Mouse (Mus musculus): ENCODE results near the gene Socs7. TPM values are rescaled to one million over a fixed set of nuclear protein-coding genes. Genes with fewer than 3 reads are reported as not detected.

Gene Socs7
- total RNA-seq, 1 experiment from 2014 or later: 18.8 TPM

DNA sequence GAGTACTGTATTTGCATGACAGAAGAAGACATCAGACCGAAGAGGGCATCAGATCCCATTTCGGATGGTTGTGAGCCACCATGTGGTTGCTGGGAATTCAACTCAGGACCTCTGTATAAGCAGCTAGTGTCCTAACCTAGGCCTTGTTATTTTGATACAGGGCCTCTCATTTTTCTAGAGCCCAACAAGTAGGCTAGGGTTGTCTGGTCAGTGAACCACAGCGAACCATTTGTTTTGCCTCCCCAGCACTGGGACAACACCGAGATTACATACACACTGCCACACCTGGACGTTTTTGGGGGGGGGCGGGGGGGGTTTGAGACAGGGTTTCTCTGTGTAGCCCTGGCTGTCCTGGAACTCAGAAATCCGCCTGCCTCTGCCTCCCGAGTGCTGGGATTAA lies 71.8 kb downstream of the Socs7 start:
- no peak for ATAC-seq (replicated peaks; ENCODE audit: insufficient number of reproducible peaks, low FRiP score, low TSS enrichment, poor library complexity, severe bottlenecking)

DNA sequence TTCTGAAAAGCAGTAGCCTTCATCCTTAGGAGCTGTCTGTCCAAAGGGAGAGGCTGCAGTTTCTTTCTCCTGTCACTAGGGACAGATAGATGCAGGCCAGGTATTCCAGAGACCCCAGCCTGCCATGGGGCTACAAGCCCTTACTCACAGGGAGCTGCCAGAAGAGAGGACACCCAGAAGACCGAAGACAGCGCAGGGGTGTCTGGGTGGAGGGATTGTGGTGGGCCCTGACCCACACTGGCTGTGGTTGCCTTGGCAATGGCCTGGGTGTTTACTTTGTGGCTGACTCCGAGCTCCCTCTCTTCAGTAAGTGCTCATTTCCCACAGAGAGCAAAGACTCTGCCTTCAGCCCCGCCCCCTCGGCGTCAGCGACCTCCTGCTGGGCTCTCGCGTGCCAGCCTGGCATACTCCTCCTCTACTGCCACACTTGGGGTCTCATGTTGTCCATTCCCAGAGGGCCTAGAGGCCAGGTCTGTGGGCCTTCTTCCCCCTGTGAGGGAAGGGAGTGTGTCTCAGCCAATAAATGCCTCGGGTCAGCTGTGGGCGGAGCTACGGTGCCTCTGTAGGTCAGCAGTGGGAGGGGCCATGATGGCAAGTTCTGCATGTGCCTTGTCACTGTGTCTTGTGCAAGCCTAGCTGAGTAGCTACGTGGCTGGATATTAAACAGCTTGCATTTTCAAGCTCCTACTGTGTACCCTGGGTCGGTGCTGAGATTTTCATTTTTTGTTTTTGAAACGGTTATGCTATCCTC lies 72.5 kb downstream of the Socs7 start:
- peak; percentile 87 for ATAC-seq (replicated peaks; ENCODE audit: insufficient number of reproducible peaks, low FRiP score, low TSS enrichment, poor library complexity, severe bottlenecking)

DNA sequence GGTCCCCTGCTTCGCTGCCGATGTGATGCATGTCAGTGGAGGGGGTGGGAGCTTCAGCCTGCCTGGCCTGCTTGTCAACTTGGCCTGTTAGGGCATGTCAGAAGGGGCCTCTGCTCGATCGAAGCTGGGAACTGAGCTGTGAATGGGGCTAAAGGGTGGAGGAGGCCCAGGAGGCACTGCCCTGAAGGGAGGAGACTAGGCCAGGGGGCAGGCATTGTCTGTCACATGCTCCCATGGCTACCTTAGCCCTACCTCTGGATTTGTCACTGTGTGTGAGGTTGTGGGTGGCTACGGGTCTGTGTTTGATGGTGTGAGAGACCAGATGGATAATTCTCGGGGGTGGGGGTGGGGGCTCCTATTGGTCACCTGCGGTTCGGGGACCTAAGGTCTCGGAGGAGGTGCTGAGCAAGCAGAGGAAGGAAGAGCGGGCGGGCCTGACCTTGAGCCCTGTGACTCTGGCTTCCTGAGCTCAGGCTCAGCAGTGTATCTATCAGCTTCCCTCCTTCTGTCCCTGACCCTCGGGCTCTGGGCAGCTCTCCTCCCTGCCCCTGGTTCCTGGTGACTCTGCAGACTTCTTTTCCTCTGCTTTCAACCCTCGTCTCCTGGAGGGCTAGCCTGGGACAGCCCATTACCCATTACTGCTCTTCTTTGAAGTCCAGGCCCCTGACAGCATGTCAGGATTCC lies 73.6 kb downstream of the Socs7 start:
- ATAC-seq (replicated peaks; ENCODE audit: insufficient number of reproducible peaks, low FRiP score, low TSS enrichment, poor library complexity, severe bottlenecking): peak; percentile 74

DNA sequence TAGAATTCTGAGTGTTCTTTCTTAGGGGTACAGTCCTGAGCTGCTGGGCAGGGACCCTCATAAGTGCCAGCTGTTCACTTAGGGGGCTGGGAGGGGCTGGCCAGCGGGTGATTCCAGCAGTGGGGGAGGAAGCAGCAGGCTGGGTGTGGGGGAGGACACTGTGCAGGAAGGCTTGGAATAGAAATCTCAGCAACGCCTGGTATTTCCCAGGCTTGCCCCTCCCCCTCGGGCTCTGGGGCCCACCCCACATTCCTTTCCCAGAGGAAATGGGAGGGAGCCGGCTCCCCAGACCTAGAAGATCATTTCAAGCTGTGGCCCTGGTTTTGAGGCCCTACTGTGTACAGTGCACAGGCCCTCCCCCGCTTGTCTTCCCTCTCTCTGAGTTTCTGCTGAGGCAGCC lies 75.4 kb downstream of the Socs7 start:
- ATAC-seq (replicated peaks; ENCODE audit: insufficient number of reproducible peaks, low FRiP score, low TSS enrichment, poor library complexity, severe bottlenecking): no peak

DNA sequence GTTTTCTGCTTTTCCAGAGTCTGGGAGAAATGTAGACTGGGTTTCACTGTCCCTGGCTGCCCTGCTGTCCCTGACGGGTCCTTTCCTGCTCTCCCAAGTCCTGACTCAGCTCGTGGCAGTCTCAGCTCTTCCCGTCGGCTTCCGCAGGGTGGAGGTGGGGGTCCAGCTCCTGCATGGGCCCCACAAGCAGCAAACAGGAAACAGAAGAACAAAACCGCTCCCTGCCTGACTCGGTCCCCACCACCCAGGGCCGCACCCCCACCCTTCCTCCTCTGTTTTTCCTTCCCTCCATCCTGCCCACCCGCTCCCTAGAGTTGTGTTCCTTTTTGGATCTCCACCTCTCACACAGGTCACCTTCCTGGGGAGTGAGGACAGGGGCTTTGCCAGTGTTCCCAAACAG lies 76.5 kb downstream of the Socs7 start:
- no peak for ATAC-seq (replicated peaks; ENCODE audit: insufficient number of reproducible peaks, low FRiP score, low TSS enrichment, poor library complexity, severe bottlenecking)

DNA sequence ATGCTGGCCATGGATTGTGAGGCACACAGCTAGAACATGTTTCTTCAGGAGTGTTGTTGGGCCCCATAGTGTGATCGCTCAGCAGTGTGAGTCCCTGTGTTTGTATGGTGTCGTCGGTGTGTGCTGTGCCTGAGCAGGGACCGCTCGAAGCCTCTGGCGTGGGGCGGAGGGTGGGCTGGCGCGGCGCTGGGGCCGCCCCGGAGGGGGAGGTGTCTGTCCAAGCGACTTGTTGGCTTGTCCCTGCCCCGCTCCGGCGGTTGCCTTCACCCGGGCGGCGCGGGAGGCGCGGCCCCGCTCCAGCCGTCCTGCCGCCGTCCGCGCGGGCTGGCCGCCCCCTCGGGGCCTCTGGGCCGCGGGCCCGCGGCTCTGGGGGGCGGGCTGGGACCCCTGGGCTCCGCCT lies 77.6 kb downstream of the Socs7 start:
- ATAC-seq (replicated peaks; ENCODE audit: insufficient number of reproducible peaks, low FRiP score, low TSS enrichment, poor library complexity, severe bottlenecking): no peak

DNA sequence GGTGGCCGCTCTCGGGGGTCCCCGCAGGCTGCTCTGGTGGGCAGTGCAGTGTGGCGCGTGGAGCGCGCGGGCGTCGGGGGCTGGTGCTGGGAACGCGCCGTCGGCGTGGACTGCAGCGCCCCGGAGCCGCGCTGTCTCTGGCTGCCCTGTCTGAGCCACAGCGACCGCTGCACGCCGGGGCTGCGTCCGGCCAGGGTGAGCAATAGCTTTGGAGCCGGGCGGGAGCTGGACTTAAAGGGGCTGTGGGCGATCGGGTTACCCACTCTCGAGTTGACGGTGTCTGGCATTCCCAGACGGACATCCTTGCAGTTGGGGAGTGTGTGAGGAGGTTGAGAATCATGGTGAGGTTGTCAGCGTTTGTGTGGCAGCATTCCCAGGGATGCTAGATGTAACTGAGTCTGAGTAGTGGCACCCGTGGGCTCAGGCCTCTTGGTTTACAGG lies 78.1 kb downstream of the Socs7 start:
- ATAC-seq (replicated peaks; ENCODE audit: insufficient number of reproducible peaks, low FRiP score, low TSS enrichment, poor library complexity, severe bottlenecking): no peak

DNA sequence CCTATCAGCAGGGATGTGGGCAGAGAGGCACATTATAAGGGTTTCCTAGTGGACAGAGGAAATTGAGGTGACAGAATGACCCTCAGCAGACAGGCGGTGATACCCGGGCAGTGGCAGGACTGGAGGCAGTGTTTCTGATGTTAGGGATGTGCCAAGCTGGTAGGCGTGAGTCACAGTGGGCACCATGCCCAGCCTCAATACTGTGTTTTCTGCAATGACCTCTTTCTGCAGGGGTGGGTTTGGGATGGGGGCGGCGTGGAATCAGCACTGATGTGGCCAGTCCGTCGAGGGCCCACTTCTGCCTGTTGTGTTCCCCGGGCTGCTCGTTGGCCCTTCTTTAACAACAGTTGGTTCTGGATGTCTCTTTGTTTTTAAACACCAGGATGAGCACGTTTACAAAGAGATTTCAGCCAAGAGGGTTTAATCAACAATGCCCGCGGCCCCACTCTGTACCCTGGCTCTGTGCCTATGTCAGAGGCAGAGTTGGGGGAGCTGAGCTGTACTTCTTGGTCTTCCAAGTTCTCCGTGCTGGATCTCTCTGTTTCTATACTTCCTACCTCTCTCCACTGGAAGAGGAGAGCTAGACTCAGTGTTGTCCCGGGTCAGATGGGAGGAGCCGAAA lies 78.8 kb downstream of the Socs7 start:
- no peak for ATAC-seq (replicated peaks; ENCODE audit: insufficient number of reproducible peaks, low FRiP score, low TSS enrichment, poor library complexity, severe bottlenecking)

DNA sequence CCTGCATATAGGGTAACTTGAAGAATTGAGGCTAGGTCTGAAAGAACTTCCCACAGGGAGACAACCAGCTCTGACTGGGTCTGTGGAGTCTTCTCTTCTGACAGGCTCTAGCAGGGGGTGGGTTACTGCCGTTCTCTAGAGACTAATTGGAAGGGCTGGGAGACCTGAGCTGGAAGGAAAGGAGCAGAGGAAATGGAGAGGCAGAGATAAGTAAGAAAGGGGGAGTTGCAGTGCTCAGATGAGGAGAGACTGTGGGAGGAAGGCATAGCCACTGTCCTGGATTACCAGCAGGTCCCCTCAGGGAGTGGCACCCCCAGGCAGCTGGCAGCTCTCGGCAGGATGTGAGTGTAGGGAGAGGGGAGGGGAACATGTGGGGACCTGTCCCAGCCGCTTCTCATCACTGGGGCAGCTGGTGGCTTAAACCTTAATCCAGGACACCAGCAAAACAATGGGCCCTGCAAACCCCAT lies 79.3 kb downstream of the Socs7 start:
- no peak for ATAC-seq (replicated peaks; ENCODE audit: insufficient number of reproducible peaks, low FRiP score, low TSS enrichment, poor library complexity, severe bottlenecking)

DNA sequence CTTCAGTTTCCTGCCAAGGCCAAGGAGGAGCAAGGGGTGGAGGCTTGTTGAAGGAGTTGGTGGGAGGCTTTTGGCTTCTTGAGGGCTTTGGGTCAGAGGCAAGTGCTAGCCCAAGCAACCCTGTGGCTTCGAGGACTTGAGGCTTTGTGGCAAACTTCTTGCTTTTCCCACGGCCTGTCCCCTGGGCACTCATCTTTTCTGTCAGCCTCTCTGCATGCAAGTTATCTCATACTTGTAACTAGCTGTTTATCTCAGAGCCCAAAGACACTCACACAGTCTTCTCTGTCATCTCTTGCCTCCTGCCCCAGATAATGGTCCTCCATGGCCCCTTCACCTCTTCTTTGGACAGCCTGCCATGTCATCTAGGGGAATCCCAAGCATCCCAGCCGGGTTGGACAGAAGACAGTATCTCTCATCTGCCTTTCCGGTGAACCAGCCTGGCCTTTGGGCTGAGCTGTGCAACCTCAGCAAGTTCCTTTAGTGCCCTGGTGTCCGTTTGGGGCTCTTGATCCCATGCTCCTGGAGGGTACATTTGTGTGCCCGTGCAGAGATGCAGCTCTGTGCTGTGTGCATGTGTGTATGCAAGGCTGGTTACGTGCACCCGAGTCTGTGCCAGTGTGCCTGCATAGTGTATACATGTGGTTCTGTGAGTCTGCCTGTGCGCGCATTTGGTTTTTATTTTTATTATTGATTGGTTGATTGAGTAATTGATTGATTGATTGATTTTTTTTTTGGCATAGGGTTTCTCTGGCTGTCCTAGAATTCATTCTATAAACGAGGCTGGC lies 80.7 kb downstream of the Socs7 start:
- no peak for ATAC-seq (replicated peaks; ENCODE audit: insufficient number of reproducible peaks, low FRiP score, low TSS enrichment, poor library complexity, severe bottlenecking)

DNA sequence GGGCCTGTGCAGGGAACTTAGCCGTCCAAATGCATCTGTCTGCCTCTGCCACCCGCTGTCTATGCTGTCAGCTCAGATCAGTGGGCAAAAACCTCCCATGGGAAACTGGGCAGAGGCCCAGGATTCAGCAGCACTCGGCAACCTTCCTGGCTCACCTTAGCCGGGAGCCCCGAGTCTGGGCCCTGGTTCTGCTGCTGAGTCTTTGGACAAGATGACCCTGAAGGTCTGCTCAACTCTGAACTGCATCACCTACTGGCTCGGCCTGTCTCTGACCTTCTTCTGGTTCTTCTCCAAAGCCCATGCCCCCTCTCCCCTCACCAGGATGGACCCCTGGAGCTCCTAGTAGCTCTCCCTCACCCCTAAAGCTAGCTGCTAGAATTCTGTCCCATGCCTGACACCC lies 83.2 kb downstream of the Socs7 start:
- ATAC-seq (replicated peaks; ENCODE audit: insufficient number of reproducible peaks, low FRiP score, low TSS enrichment, poor library complexity, severe bottlenecking): no peak

DNA sequence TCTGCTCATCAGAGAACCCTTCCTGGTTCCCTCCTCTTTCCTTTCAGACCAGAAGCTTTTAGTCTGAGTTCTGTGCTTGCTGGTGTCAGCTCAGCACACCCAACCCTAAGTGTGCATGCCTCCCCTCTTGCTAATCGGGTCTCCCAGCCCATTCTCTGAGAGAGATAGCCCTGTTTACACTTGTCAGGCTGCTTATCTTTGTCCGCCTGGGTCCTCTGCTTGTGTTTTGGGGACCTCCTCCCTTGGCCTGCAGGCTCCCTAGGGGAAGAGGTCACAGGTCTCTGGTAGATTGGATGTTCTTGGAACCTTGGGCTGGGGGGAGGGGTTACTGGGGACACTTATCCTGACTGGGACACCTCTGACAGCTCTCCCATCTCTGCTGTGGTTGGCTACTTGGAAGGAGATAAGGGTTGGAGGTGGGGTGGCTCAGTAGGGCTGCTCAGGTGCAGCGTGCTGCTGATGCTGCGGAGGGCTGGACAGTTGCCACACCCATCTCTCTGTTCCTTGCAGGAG lies 83.7 kb downstream of the Socs7 start:
- ATAC-seq (replicated peaks; ENCODE audit: insufficient number of reproducible peaks, low FRiP score, low TSS enrichment, poor library complexity, severe bottlenecking): no peak

DNA sequence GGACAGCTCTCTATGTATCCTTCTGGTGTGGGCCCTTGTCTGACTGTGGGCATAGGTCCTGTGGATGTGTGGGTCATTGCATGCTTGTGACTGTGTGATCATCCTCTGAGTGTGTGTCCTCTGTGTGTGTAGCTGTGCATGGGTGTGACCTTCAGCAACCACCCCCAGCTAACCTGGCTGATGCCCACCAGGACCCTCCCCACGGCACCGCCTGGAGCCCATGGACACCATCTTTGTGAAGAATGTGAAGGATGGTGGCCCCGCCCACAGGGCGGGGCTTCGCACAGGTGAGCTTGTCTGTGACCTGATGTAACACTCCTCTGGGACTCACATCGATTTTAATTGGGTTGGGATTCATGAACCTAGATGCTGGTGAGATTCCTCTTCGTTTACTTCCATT lies 85.6 kb downstream of the Socs7 start:
- no peak for ATAC-seq (replicated peaks; ENCODE audit: insufficient number of reproducible peaks, low FRiP score, low TSS enrichment, poor library complexity, severe bottlenecking)

Other genes starting within 250 kb of the Socs7 start
- 25.3 to 119 TPM (median 30.9 TPM) in 3 replicates for gene Tbx21, start 247.2 kb upstream of the Socs7 start, total RNA-seq (2017)
- 23.2 to 34.3 TPM (median 24.7 TPM) in 3 replicates for gene Tbkbp1, start 211.1 kb upstream of the Socs7 start, total RNA-seq (2017)
- 192 to 282 TPM (median 240 TPM) in 3 replicates for gene Kpnb1, start 174.7 kb upstream of the Socs7 start, total RNA-seq (2017)
- gene Npepps, start 81.9 kb upstream of the Socs7 start, total RNA-seq (2017): 23.9 to 35.9 TPM (median 24.2 TPM) in 3 replicates
- 7.5 to 14.9 TPM (median 11.4 TPM) in 3 replicates for gene Mrpl45, start 46.8 kb upstream of the Socs7 start, total RNA-seq (2017)
- gene Gpr179, start 10.5 kb upstream of the Socs7 start, total RNA-seq (2017): 0.29 to 0.39 TPM in 2 of 3 replicates, not detected in the other
- 4.7 to 5.8 TPM (median 5.0 TPM) in 3 replicates for gene Arhgap23, start 53.0 kb downstream of the Socs7 start, total RNA-seq (2017)
- gene 4933428G20Rik, start 137.8 kb downstream of the Socs7 start, total RNA-seq (2017): not detected in 3 replicates
- 0.10 to 0.58 TPM (median 0.21 TPM) in 3 replicates for gene Srcin1, start 213.6 kb downstream of the Socs7 start, total RNA-seq (2017)